Mouse (Mus musculus) mesoderm, embryonic 11.5 days (tissue): Measurements from ENCODE around the gene Usp5.
A peak's percentile ranks its signal among the peaks of the same experiment; 100 is the strongest.

Experiments
- DNase-seq: peaks from one replicate; pipeline ENCODE4 v3.0.0-alpha.2; 2012; ENCODE audit warnings: low read depth, low spot score

Usp5 gene

GRCm38 (mm10) chr6:124828868-124829798, at the start of gene Usp5, which contains the start of gene Cdca3:
TSS of gene Usp5 (minus strand) at chr6:124829484.
TSS of gene Cdca3 (plus strand) at chr6:124829547.
- peak; percentile 100 for DNase-seq

GRCm38 (mm10) chr6:124874348-124874747, 45.1 kb upstream of the Usp5 start:
- no peak for DNase-seq

DNA sequence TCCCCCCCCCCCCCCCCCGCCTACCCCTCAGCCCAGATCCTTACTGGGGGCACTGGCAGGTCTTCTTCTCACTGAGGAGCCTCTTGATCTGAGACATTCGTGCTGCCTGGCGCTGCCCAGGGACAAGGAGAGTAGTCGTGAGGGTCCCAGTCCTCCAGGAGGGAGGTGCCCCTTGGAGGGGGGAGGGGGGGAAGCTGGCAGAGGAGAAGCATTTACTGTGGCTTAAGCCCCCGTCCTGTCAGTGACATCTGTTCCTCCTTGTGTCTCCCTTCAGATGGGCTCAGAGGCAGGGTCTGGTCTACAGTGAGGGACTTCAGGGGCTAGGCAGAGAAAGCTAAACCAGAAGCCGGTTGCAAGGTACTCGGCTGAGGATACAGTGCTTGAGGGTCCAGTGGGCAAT, 37.3 kb upstream of the Usp5 start:
- DNase-seq: no peak

GRCm38 (mm10) chr6:124865766-124866362, 36.6 kb upstream of the Usp5 start:
- DNase-seq: no peak

DNA sequence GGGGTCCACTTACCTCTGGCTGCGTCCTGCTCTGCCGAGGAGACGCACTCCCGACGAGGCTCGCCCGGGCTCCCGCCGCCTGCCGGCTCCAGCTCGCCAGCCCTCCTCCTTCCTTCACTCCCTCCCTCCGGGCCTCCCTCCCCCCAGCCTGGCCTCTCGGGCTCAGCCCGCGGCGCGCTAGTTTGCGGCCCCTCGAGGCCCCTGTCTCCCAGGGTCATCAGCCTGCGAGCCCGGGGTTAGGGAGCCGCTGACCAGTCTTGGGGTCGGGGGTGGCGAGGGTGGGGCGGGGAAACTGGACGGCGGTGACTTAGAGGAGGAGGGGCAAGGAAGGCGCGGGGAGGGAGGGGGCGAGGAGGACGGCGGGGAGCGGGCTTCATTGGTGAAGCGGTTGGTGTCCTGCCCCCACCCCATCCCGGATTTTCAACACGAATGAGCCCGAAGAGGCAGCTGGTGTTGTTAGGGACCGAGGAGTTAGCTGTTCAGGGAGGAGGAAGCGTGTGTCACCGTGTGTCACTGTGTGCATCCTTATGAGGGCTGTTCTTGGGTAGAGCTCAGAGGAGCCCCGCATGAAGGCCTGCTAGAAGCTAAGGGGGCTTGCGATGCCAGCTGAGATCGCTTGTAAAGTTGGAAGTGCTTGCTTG, 34.5 kb upstream of the Usp5 start, which contains the start of gene Gpr162:
TSS of gene Gpr162 (minus strand) at position 326 of the 641 bp plus-strand sequence.
- DNase-seq: peak; percentile 70

DNA sequence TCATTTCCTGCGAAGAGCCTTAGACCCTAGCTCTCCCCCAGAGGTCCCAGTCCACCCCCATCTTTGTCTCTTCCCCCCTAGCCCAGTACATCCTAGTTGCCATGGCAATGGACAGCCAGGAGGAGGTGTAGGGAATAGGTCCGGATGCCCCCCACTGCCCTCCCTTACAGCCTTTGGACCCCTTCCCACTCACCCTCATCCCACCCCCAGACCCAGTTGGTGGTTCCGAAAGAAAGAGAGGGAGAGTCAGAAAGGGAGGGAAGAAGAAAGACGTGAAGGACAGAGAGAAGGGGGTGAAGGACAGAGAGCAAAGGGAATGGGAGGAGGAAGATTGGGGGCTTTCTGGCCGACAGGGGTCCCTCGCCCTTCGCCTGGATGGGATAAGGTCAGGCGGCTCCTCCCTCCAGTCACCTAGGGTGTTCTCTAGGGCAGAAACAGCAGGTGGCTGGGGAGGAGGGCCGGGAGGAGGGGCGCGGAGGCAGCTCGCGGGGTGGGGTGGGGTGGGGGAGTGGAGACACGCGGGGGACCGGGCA, 33.9 kb upstream of the Usp5 start:
- no peak for DNase-seq

DNA sequence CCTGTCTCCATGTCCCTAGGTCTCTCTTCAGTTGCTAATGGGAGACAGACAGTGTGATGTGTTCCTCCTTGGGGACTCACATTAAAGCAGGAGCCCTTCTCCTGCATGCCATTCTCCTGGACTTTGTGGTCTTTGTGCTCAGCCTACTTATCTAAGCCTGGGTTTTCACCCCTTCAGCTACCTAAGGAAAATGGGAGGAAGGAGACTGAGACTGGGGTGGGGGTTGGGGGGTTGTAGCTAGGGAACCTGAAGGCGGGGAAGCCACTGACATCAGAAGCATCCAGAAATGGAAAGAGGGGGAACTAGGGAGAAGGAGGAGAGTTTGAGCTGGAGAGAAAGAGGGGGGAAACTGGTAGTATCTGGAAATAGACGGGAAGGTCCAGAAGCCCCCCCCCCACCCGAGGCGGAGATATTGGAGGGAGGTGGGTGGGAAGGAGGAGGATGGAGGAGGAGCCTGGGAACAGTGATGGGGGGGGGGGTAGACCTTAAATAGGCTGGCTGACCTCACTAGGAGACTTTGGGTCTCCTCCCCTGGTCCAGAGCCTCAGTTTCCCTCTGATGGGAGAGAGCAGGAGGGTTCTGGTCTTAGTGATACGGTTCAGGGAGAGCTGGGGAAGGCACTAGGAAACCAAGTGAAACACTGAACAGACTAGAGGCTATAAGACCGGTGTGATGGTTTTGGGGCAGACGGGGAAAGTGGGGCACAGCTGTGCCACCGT, 33.3 kb upstream of the Usp5 start:
- DNase-seq: no peak

DNA sequence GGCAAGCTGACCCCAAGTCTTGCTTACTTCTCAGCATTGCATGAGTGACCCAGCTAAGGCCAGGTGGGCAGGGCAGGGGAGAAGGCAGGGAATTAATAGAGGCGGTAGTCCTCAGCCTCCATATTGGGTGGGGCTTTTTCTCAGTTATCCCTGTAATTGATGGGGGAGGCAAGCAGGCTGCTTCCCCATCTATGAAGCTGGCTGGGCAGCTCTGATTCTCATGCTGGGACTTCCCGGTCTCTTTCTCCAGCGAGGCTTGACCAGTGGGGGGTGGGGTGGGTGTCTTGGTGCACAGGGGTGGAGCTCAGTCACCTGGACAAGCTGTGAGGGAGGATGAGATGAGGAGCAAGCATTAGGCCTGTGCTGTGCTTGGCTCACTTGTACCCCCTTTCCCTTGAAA, 32.5 kb upstream of the Usp5 start:
- no peak for DNase-seq

DNA sequence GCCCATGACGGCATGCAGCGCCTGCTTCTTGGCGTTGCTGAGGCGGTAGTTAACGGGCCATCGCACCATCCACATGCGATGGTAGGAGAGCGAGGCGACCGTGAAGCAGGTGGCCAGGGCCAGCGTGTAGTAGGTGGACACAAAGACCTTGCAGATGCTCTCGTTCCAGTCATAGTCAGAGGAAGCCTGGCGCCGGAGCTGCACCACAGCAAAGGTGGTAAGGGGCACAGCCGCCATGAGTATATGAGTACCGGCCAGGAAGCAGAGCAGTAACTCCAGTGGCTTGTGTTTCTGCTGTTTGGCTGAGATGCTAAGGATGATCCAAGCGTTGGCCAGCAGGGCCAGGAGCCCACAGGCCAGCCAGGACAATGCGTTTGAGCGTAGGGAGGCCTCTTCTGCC, 32.0 kb upstream of the Usp5 start:
- DNase-seq: no peak

DNA sequence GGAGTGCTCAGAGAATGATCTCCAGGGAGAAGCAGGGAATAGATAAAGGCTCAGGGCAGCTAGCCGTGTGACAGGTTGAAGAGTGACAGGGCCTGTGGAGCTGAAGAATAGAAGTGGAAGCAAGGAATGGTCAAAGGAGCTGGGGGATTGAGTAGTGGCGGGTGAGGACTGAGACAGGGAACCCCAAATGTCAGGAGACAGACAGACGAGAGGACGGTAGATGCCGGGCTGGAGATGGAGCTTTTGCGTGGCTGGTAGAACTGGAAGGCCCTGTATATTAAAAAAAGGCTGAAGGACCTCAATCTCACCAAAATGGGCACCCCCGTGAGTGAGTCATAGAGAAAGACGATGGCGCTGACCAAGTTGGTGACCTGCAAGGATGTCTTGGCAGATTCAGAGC, 31.2 kb upstream of the Usp5 start:
- no peak for DNase-seq

DNA sequence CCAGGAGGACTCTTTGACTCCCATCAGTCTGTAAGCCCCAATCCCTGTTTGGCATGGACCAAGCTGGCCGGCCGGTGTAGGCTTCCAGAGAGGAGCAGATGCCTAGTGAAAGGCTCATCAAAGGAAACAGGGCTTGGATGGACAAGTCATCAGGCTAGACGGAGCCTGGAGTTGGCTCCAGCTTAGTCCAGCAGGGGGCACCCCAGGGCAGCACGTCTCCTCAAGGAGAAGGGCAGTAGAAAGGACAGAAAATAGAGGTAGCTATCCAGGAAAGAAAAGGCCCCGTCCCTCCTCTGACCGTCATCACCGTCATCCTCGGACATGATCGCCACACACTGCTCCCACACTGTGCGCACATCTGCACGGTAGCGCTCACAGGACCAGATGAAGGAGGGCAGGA, 30.4 kb upstream of the Usp5 start:
- DNase-seq: peak; percentile 86

GRCm38 (mm10) chr6:124858561-124859318, 29.5 kb upstream of the Usp5 start:
- DNase-seq: no peak

DNA sequence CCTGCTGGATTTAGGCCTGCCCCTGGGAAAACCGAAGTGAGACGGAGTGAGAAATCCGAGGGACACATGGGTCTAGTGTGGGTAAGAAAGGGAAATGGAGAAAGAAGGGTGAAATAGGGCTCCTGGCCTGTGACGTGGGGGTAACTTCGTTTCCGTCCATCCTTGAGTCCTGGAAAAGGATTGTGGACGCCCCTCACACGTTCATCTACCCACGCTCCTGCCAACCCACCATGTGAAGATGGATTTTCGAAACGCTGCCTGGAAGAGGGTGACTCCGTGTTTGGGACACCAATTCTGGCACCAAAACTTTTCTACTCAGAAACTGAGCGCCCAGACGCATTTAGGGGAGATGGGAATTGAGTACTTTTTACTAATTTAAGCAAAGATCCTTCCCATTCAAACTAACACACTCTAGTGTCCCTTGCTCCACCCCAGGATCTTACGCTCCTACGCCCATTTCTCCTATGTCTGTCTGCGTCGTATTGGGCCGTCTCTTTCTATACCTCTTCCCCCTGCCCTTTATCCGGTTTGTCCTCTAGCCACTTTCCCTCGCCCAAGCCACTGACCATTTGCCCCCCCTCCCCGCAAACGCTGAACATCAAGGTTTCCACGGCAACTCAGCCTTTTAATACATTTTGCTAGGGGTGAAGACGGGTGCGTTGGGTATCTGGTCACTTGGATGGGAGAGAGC, 28.7 kb upstream of the Usp5 start:
- no peak for DNase-seq

DNA sequence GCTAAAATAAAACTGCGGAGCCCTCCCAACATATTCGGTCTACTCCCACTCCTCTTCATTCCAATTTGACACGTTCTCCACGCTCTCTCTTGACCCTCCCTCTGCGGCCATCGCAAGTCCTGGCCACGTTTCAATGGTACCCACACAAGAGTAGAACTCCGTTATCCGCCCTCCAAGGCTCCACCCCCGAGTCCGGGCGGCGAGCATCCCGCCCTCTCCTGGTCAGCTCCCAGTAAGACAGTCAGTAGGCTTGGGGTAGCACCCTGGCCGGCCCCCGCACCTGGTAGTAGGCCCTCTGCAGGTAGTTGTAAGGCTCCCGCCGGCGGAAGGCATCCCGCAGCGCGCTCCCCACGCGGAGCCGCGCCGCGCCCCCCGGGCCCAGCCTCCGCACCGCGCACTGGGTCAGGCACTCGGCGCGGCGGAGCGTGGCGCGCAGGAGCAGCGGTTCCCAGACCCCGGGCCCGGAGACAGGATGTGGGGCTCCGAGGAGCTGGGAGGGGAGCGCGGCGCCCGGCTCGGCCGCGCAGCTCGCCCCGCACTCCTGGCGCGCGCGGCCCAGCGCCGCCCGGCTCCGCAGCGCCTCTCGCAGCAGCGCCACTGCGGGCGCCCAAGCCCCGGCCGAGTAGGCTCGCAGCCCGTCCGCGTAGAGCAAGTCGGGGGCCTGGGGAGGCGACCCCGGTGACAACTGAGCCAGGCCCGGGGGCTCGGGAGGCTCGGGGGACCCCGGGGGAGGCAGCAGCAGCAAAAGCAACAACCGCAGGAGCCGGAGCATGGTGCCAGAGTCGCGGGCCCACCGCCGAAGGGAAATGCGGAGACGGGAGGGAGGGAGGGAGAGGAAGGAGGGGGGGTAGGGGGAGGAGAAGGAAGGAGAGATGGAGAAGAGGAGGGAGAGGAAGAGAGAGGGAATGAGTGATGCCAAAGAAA, 27.9 kb upstream of the Usp5 start, which contains the start of gene P3h3:
TSS of gene P3h3 (minus strand) at position 837 of the 924 bp plus-strand sequence.
- DNase-seq: peak; percentile 91

DNA sequence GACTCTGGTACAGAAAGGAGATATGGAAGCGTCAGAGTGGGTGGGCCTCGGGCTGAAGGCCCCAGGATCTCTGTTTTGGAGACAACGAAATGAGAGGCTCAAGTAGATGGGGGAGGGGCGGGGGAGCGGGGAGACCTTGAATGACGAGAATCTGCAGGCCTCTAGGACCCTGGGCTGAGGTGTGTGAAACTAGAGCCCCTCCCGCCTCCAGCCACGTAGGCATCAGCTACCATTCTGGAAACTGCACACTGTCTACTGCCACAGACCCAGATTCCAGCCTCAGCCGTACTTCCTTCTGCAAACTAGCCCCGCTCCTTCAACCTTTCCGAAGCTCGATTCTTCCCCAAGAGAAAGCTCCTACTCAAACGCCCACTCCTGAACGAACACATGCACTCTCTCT, 27.0 kb upstream of the Usp5 start:
- DNase-seq: peak; percentile 59

GRCm38 (mm10) chr6:124854647-124855046, 25.4 kb upstream of the Usp5 start:
- DNase-seq: no peak

GRCm38 (mm10) chr6:124850535-124850934, 21.3 kb upstream of the Usp5 start:
- DNase-seq: no peak

DNA sequence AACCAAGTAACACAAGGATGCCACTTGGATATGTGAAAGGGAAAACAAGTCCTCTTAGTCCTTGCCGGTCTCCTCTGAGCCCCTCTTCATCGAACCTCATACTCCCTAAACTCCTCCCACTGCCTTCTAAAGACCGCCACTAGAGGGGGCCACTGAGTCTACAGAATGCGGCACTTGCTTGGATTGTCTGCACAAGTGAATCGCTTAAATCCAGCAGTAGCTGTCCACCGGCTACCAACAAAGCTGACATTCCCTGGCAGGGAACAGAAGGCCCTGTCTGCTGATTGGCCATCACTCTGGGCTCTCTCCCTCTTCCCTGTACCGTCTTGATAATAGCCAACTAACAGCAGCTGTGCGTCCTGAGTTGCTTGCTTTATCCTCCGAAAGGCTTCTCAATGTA, 18.0 kb upstream of the Usp5 start:
- peak; percentile 96 for DNase-seq
